Mouse (Mus musculus) small intestine, adult 2 months (tissue): ENCODE data around the gene Noc4l.

Experiments
- CTCF ChIP-seq: fragments of 200-500 bp; IDR thresholded peaks from 2 replicates; pipeline ENCODE4 v1.5.1; 2012; ENCODE audit warnings: low read depth, mild to moderate bottlenecking, control low read depth, inconsistent platforms, low read length, moderate library complexity, mixed read lengths; ENCODE audit not compliant: insufficient replicate concordance, insufficient read length; ENCODE audit errors: extremely low read depth
- POLR2A ChIP-seq: fragments of 200-500 bp; IDR thresholded peaks from 2 replicates; pipeline ENCODE4 v1.6.1; 2012; ENCODE audit warnings: low read depth, mild to moderate bottlenecking, control low read depth, inconsistent platforms, low read length, moderate library complexity

DNA sequence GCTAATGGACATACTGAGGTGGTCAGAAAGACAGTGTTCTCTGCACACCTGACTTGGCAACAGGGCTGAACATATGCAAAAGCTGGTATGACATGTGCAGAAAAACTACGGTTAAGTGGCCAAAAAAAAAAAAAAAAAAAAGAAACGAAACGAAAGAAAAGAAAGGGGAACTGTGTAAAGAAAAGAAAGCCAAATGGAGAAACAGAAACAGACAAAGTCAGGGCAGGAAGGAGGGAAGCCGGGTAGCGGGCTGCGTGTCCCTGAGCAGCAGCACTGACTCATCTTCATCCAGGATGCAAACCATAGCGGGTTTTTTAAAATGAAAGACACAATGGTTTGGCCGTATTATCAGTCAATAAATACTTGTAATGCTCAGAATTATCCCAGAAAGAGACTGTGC, 28.8 kb upstream of the Noc4l start:
- TF ChIP-seq CTCF (no peak), POLR2A (no peak)
